Mouse (Mus musculus) embryonic facial prominence, embryonic 11.5 days (tissue): ENCODE results near the gene Rbfox3. TPM values are rescaled to one million over a fixed set of nuclear protein-coding genes. Genes with fewer than 3 reads are reported as not detected.
A peak's percentile ranks its signal among the peaks of the same experiment; 100 is the strongest.

Source experiments
- ATAC-seq: fragments of 200-750 bp; cut with Nextera tagmentation; replicated peaks from 2 replicates; pipeline ENCODE4 v1.8.0; 2017; ENCODE audit warnings: low read depth; ENCODE audit not compliant: insufficient number of reproducible peaks, low FRiP score, low TSS enrichment
- DNase-seq: peaks from one replicate; pipeline ENCODE4 v3.0.0-alpha.2; 2015; ENCODE audit warnings: low spot score
- H3K27ac ChIP-seq: fragments of 300-500 bp; sonication (generic); replicated peaks from 2 replicates; pipeline ENCODE4 v1.5.1; 2014; ENCODE audit warnings: mild to moderate bottlenecking, low read depth, low read length, control low read depth
- H3K27me3 ChIP-seq: fragments of 300-500 bp; sonication (generic); 2 replicates; pipeline ENCODE4 v1.6.1; 2014; ENCODE audit warnings: mild to moderate bottlenecking, low read length, moderate library complexity, mixed read lengths; ENCODE audit not compliant: control insufficient read depth, insufficient read depth
- H3K36me3 ChIP-seq: fragments of 300-500 bp; sonication (generic); replicated peaks from 2 replicates; pipeline ENCODE4 v1.6.1; 2014; ENCODE audit warnings: low read depth, mild to moderate bottlenecking, low read length, moderate library complexity, mixed read lengths; ENCODE audit not compliant: control insufficient read depth, insufficient read depth
- H3K4me1 ChIP-seq: fragments of 300-500 bp; sonication (generic); 2 replicates; pipeline ENCODE4 v1.6.1; 2014; ENCODE audit warnings: low read length, mixed read lengths; ENCODE audit not compliant: control insufficient read depth, insufficient read depth
- H3K4me2 ChIP-seq: fragments of 300-500 bp; sonication (generic); 2 replicates; pipeline ENCODE4 v1.6.1; 2014; ENCODE audit warnings: low read depth, mild to moderate bottlenecking, control low read depth, low read length, moderate library complexity
- H3K4me3 ChIP-seq: fragments of 300-500 bp; sonication (generic); 2 replicates; pipeline ENCODE4 v1.5.1; 2014; ENCODE audit warnings: low read depth, low read length, control low read depth
- H3K9ac ChIP-seq: fragments of 300-500 bp; sonication (generic); replicated peaks from 2 replicates; pipeline ENCODE4 v1.6.1; 2014; ENCODE audit warnings: mild to moderate bottlenecking, control low read depth, low read length
- H3K9me3 ChIP-seq: fragments of 300-500 bp; sonication (generic); replicated peaks from 2 replicates; pipeline ENCODE4 v1.6.1; 2016; ENCODE audit warnings: mild to moderate bottlenecking, low read length, inconsistent platforms, mixed read lengths; ENCODE audit not compliant: control insufficient read depth
- WGBS: fragments of 180-500 bp; shearing (Covaris S2); extraction: QIAGEN DNeasy Blood & Tissue Kit; methylation state at CpG from one replicate; pipeline ENCODE4 v1.1.7; 2014; 5-methylcytosine and 5-hydroxymethylcytosine counted together
- polyA plus RNA-seq: library from polyadenylated mRNA; unstranded; fragments of >200 nt; fragmentation: Nextera tagmentation; extraction: Ambion mirVana; gene quantifications from 2 replicates; pipeline ENCODE4 v1.2.1, GENCODE M21; 2014

Gene Rbfox3
- polyA plus RNA-seq, 1 experiment from 2014 or later, result 2.5 TPM

GRCm38 (mm10) chr11:118908981-118909813, 2.2 kb downstream of the Rbfox3 start:
- peak; percentile 48 for DNase-seq
- WGBS, result 1% methylated on average over 50 of the region's 90 CpGs
- Histone ChIP-seq H3K9ac (peak overlapping the region; percentile 56), H3K27ac (peak overlapping the region; percentile 35; the same call in 1 of the 2 replicates), H3K4me3 (peak overlapping the region; percentile 52), H3K4me1 (peaks cover 11% of the 10 kb centered on the region), H3K4me2 (peak overlapping the region; percentile 99), H3K36me3 (no peaks in the 10 kb centered on the region), H3K9me3 (no peaks in the 10 kb centered on the region), H3K27me3 (peaks cover 49% of the 10 kb centered on the region)
- peak; percentile 27; the same call in 1 of the 2 replicates for ATAC-seq

- H3K36me3 ChIP-seq, result no peaks in the 10 kb centered on the region
- H3K27me3 ChIP-seq, result peaks cover 49% of the 10 kb centered on the region
- peak overlapping the region; percentile 52 for H3K4me3 ChIP-seq
- ATAC-seq (no peak), DNase-seq (no peak)
- H3K9ac ChIP-seq, result peak overlapping the region; percentile 56
- H3K4me1 ChIP-seq, result peaks cover 11% of the 10 kb centered on the region
- H3K27ac ChIP-seq, result peak overlapping the region; percentile 35; the same call in 1 of the 2 replicates
- WGBS, result under 1% methylated on average over 51 of the region's 52 CpGs
- H3K4me2 ChIP-seq, result peak overlapping the region; percentile 99
- H3K9me3 ChIP-seq, result no peaks in the 10 kb centered on the region
Measured at GRCm38 (mm10) chr11:118908431-118908980, 2.9 kb downstream of the Rbfox3 start.

- ATAC-seq (no peak), DNase-seq (peak; percentile 41)
- WGBS, result 2% methylated on average over 43 of the region's 43 CpGs
- Histone ChIP-seq H3K4me1 (peaks cover 11% of the 10 kb centered on the region), H3K9me3 (no peaks in the 10 kb centered on the region), H3K4me3 (peak overlapping the region; percentile 52), H3K4me2 (peak overlapping the region; percentile 99), H3K27ac (no peak overlapping the region), H3K27me3 (peaks cover 49% of the 10 kb centered on the region), H3K9ac (peak overlapping the region; percentile 56; the same call in 1 of the 2 replicates), H3K36me3 (no peaks in the 10 kb centered on the region)
Measured at GRCm38 (mm10) chr11:118907471-118908401, 3.7 kb downstream of the Rbfox3 start.

GRCm38 (mm10) chr11:118906824-118907470, 4.5 kb downstream of the Rbfox3 start:
- H3K4me2 ChIP-seq, result peak overlapping the region; percentile 14; the same call in 1 of the 2 replicates
- H3K27me3 ChIP-seq, result peaks cover 49% of the 10 kb centered on the region
- 7% methylated on average over 20 of the region's 23 CpGs for WGBS
- H3K36me3 ChIP-seq, result no peaks in the 10 kb centered on the region
- no peak overlapping the region for H3K9ac ChIP-seq
- no peak overlapping the region for H3K27ac ChIP-seq
- H3K4me3 ChIP-seq, result no peak overlapping the region
- H3K9me3 ChIP-seq, result no peaks in the 10 kb centered on the region
- DNase-seq (no peak), ATAC-seq (no peak)
- peaks cover 11% of the 10 kb centered on the region for H3K4me1 ChIP-seq

- Histone ChIP-seq H3K4me3 (no peak overlapping the region), H3K36me3 (no peaks in the 10 kb centered on the region), H3K4me1 (peaks cover 11% of the 10 kb centered on the region), H3K27me3 (peaks cover 48% of the 10 kb centered on the region), H3K4me2 (0 out of 2 replicates have a peak overlapping the region, but pooled peaks have one; percentile 3), H3K9ac (no peak overlapping the region), H3K27ac (no peak overlapping the region), H3K9me3 (no peaks in the 10 kb centered on the region)
- ATAC-seq (no peak), DNase-seq (peak; percentile 56)
- 27% methylated on average over 12 of the region's 12 CpGs for WGBS
Measured at GRCm38 (mm10) chr11:118906131-118906823, 5.1 kb downstream of the Rbfox3 start.

GRCm38 (mm10) chr11:118905656-118906055, 5.7 kb downstream of the Rbfox3 start:
- Histone ChIP-seq H3K27me3 (peaks cover 42% of the 10 kb centered on the region), H3K4me1 (peaks cover 11% of the 10 kb centered on the region), H3K9ac (no peak overlapping the region), H3K27ac (no peak overlapping the region), H3K9me3 (no peaks in the 10 kb centered on the region), H3K4me2 (no peak overlapping the region), H3K4me3 (no peak overlapping the region), H3K36me3 (no peaks in the 10 kb centered on the region)
- DNase-seq (no peak), ATAC-seq (no peak)
- 65% methylated on average over 11 of the region's 11 CpGs for WGBS

GRCm38 (mm10) chr11:118904253-118904652, 7.1 kb downstream of the Rbfox3 start:
- WGBS, result 90% methylated on average over 6 of the region's 6 CpGs
- Histone ChIP-seq H3K36me3 (no peaks in the 10 kb centered on the region), H3K9me3 (no peaks in the 10 kb centered on the region), H3K4me1 (peaks cover 11% of the 10 kb centered on the region), H3K4me2 (no peak overlapping the region), H3K4me3 (no peak overlapping the region), H3K9ac (no peak overlapping the region), H3K27ac (no peak overlapping the region), H3K27me3 (peaks cover 32% of the 10 kb centered on the region)
- ATAC-seq, result no peak
- no peak for DNase-seq
